Mouse (Mus musculus): ENCODE measurements at regions not wholly inside any gene's neighbourhood (a gene's known extent, or its start where the extent isn't known, plus 50 kb on each side); places are given as distances from the start of the nearest gene placed in this dataset.

- DNase-seq (ENCODE audit: low spot score) = no peak
These were observed 228.4 kb upstream of the Foxq1 start for GRCm38 (mm10) chr13:31327511-31327951.

- no peak for DNase-seq (ENCODE audit: low spot score)
These were observed 227.2 kb upstream of the Foxq1 start for GRCm38 (mm10) chr13:31328756-31329155.

- no peak for DNase-seq (ENCODE audit: low spot score)
These were observed 225.2 kb upstream of the Foxq1 start for GRCm38 (mm10) chr13:31330731-31331130.

GRCm38 (mm10) chr13:31334981-31335380 lies 221.0 kb upstream of the Foxq1 start:
- DNase-seq (ENCODE audit: low spot score) = no peak

- no peak for DNase-seq (ENCODE audit: low spot score)
These were observed 218.3 kb upstream of the Foxq1 start for GRCm38 (mm10) chr13:31337631-31338030.

GRCm38 (mm10) chr13:31339386-31339785 lies 216.5 kb upstream of the Foxq1 start:
- DNase-seq (ENCODE audit: low spot score) = no peak

GRCm38 (mm10) chr13:31339901-31340300 lies 216.0 kb upstream of the Foxq1 start:
- no peak for DNase-seq (ENCODE audit: low spot score)

- DNase-seq (ENCODE audit: low spot score) = no peak
These were observed 215.5 kb upstream of the Foxq1 start for GRCm38 (mm10) chr13:31340363-31340948.

- no peak for DNase-seq (ENCODE audit: low spot score)
These were observed 214.4 kb upstream of the Foxq1 start for GRCm38 (mm10) chr13:31341282-31342100.

- DNase-seq (ENCODE audit: low spot score) = no peak
These were observed 209.7 kb upstream of the Foxq1 start for GRCm38 (mm10) chr13:31346205-31346604.

- no peak for DNase-seq (ENCODE audit: low spot score)
These were observed 208.9 kb upstream of the Foxq1 start for GRCm38 (mm10) chr13:31347000-31347399.

GRCm38 (mm10) chr13:31349671-31350070 lies 206.3 kb upstream of the Foxq1 start:
- DNase-seq (ENCODE audit: low spot score) = no peak

- no peak for DNase-seq (ENCODE audit: low spot score)
These were observed 204.5 kb upstream of the Foxq1 start for GRCm38 (mm10) chr13:31351481-31351880.

- no peak for DNase-seq (ENCODE audit: low spot score)
These were observed 203.1 kb upstream of the Foxq1 start for GRCm38 (mm10) chr13:31352825-31353224.

- DNase-seq (ENCODE audit: low spot score) = no peak
These were observed 196.6 kb upstream of the Foxq1 start for GRCm38 (mm10) chr13:31359353-31359752.

- no peak for DNase-seq (ENCODE audit: low spot score)
These were observed 193.5 kb upstream of the Foxq1 start for GRCm38 (mm10) chr13:31362386-31362785.

- DNase-seq (ENCODE audit: low spot score) = no peak
These were observed 191.6 kb upstream of the Foxq1 start for GRCm38 (mm10) chr13:31364369-31364768.

- no peak for DNase-seq (ENCODE audit: low spot score)
These were observed 188.7 kb upstream of the Foxq1 start for GRCm38 (mm10) chr13:31367226-31367625.

- DNase-seq (ENCODE audit: low spot score) = no peak
These were observed 186.8 kb upstream of the Foxq1 start for GRCm38 (mm10) chr13:31369182-31369581.

- no peak for DNase-seq (ENCODE audit: low spot score)
These were observed 185.1 kb upstream of the Foxq1 start for GRCm38 (mm10) chr13:31370873-31371272.

- DNase-seq (ENCODE audit: low spot score) = no peak
These were observed 181.9 kb upstream of the Foxq1 start for GRCm38 (mm10) chr13:31374006-31374405.

GRCm38 (mm10) chr13:31393421-31394215 lies 162.3 kb upstream of the Foxq1 start:
- no peak for DNase-seq (ENCODE audit: low spot score)
